In the genomic region with DNA sequence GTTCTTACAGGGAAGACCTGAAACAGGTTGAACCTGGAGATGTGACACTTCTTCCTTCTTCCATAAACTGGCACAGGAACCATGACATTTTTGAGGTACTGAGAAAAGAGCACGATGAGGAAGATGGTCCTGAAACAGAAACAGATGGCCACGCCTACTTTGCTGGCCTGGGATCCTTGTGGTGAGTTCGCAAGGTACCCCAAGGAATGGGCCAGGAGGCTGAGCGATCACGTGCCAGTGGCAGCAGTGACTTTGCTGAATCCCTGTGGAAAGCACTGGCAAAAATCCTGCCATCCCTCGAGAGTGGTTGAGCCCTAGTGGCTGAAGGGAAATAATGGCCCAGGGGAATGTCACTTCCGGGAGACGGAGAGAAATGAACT, we compare ENCODE assay signal across 11 mouse cellular contexts. TPM values are rescaled to one million over a fixed set of nuclear protein-coding genes. Genes with fewer than 3 reads are reported as not detected.
A peak's percentile ranks its signal among the peaks of the same experiment; 100 is the strongest.
DNase-seq lines count a peak whose midpoint lies in the region; ATAC-seq and TF ChIP-seq lines count a peak whose summit lies in the region.
"Had no signal": no experiment of that assay in that cellular context is flagged by ENCODE, and none has a peak within 500 bp of the region (broad histone marks: within the 10 kb centered on the region; RNA-seq: fewer than 3 reads in every experiment).

No protein-coding gene starts in this region.

- DNase-seq in heart, postnatal 4 days, result no peak
- DNase-seq in ZHBTc4 (ENCODE audit: low read depth, low spot score), result peak; percentile 29
- DNase-seq in hindbrain, embryonic 14.5 days (ENCODE audit: low spot score), result no peak
- DNase-seq in midbrain, embryonic 11.5 days (ENCODE audit: low spot score, missing footprints), result no peak
- DNase-seq in thymus, adult 2 months, result no peak
- DNase-seq in adrenal gland, postnatal 14 days, result no peak

- H3K4me3 ChIP-seq in heart, embryonic 14.5 days (ENCODE audit: control insufficient read depth in 1 of 2, insufficient read depth in 1 of 2, low read depth in 1 of 2, low read length in 2 of 2), result no peak overlapping the region
- no peak overlapping the region for H3K4me3 ChIP-seq in hindbrain, embryonic 14.5 days (replicated peaks; ENCODE audit: low read length)
- no peak overlapping the region for H3K4me3 ChIP-seq in midbrain, embryonic 11.5 days (ENCODE audit: low read depth, low read length)
- no peak overlapping the region for H3K4me3 ChIP-seq in thymus, adult 2 months (ENCODE audit: control insufficient read depth, insufficient read depth, low read length)
- H3K4me3 ChIP-seq: erythroblast, embryonic 14.5 days had no signal

- H3K27me3 ChIP-seq in heart, embryonic 14.5 days (ENCODE audit: control insufficient read depth, insufficient read depth, low read length), result no peaks in the 10 kb centered on the region
- H3K27me3 ChIP-seq in hindbrain, embryonic 14.5 days (ENCODE audit: control insufficient read depth, insufficient read depth, low read length), result no peaks in the 10 kb centered on the region
- H3K27me3 ChIP-seq in midbrain, embryonic 11.5 days (ENCODE audit: control insufficient read depth, insufficient read depth, low read length), result no peaks in the 10 kb centered on the region
- H3K27me3 ChIP-seq in thymus, adult 2 months (ENCODE audit: control insufficient read depth, insufficient read depth, low read length), result no peaks in the 10 kb centered on the region

- TF ChIP-seq CTCF in thymus, adult 2 months (IDR thresholded peaks at IDR 0.05; ENCODE audit: borderline replicate concordance, control insufficient read depth, extremely low read depth, insufficient read depth, low read length, poor library complexity), result no peak; the same call in 1 of the 2 replicates

- no peak overlapping the region for H3K27ac ChIP-seq in heart, embryonic 14.5 days (replicated peaks in 1 of 2; ENCODE audit: control insufficient read depth in 1 of 2, insufficient read depth in 1 of 2, low read depth in 2 of 2, low read length in 2 of 2)
- H3K27ac ChIP-seq in hindbrain, embryonic 14.5 days, result no peak overlapping the region
- no peak overlapping the region for H3K27ac ChIP-seq in midbrain, embryonic 11.5 days (ENCODE audit: low read depth, low read length)
- H3K27ac ChIP-seq in thymus, adult 2 months (ENCODE audit: control insufficient read depth, insufficient read depth, low read length), result no peak overlapping the region

- no peak for ATAC-seq in heart, embryonic 14.5 days (ENCODE audit: insufficient number of reproducible peaks, insufficient read depth, low FRiP score, low read depth)
- ATAC-seq in hindbrain, embryonic 14.5 days (ENCODE audit: low FRiP score), result no peak
- ATAC-seq in midbrain, embryonic 11.5 days (ENCODE audit: low FRiP score), result peak; percentile 22; the same call in 1 of the 2 replicates
- ATAC-seq in cerebellum, adult (ENCODE audit: insufficient number of reproducible peaks, low FRiP score, low TSS enrichment), result no peak

- peak overlapping the region; percentile 65 for H3K4me2 ChIP-seq in heart, embryonic 14.5 days (ENCODE audit: low read length)
- peak overlapping the region; percentile 24 for H3K4me2 ChIP-seq in hindbrain, embryonic 14.5 days (replicated peaks)
- H3K4me2 ChIP-seq in midbrain, embryonic 11.5 days, result peak overlapping the region; percentile 38; the same call in 1 of the 2 replicates

- no peak overlapping the region for H3K9ac ChIP-seq in heart, embryonic 14.5 days (ENCODE audit: low read length)
- no peak overlapping the region for H3K9ac ChIP-seq in hindbrain, embryonic 14.5 days
- no peak overlapping the region for H3K9ac ChIP-seq in midbrain, embryonic 11.5 days (ENCODE audit: low read length)

- WGBS in heart, embryonic 14.5 days, result 39% methylated on average over 8 of the region's 8 CpGs
- WGBS in hindbrain, embryonic 14.5 days, result 39% methylated on average over 8 of the region's 8 CpGs
- WGBS in midbrain, embryonic 11.5 days, result 41% methylated on average over 8 of the region's 8 CpGs
- WGBS in thymus, adult 2 months, result 57% methylated on average over 8 of the region's 8 CpGs

- no peaks in the 10 kb centered on the region for H3K9me3 ChIP-seq in heart, embryonic 14.5 days (ENCODE audit: control insufficient read depth, low read length)
- H3K9me3 ChIP-seq in hindbrain, embryonic 14.5 days (ENCODE audit: control insufficient read depth, low read length), result no peaks in the 10 kb centered on the region
- H3K9me3 ChIP-seq in midbrain, embryonic 11.5 days (ENCODE audit: control insufficient read depth, low read length), result no peaks in the 10 kb centered on the region

- H3K36me3 ChIP-seq in heart, embryonic 14.5 days (ENCODE audit: control insufficient read depth, insufficient read depth, low read length), result no peaks in the 10 kb centered on the region
- H3K36me3 ChIP-seq in hindbrain, embryonic 14.5 days (replicated peaks; ENCODE audit: control insufficient read depth, insufficient read depth), result no peaks in the 10 kb centered on the region
- H3K36me3 ChIP-seq in midbrain, embryonic 11.5 days (ENCODE audit: control insufficient read depth, insufficient read depth, low read length), result no peaks in the 10 kb centered on the region
- H3K36me3 ChIP-seq in thymus, adult 2 months (ENCODE audit: control insufficient read depth, insufficient read depth, low read length), result no peaks in the 10 kb centered on the region

- TF ChIP-seq POLR2A in thymus, adult 2 months (IDR thresholded peaks at IDR 0.05; ENCODE audit: control insufficient read depth, extremely low read depth, insufficient read depth, low read length, poor library complexity), result no peak

- peaks cover 2 to 7% of the 10 kb centered on the region in 2 experiments; a peak in 2 of 4 replicates for H3K4me1 ChIP-seq in heart, embryonic 14.5 days (ENCODE audit: control insufficient read depth in 2 of 2, insufficient read depth in 2 of 2, low read length in 2 of 2)
- no peaks in the 10 kb centered on the region for H3K4me1 ChIP-seq in hindbrain, embryonic 14.5 days (replicated peaks; ENCODE audit: control insufficient read depth, insufficient read depth, low read length)
- H3K4me1 ChIP-seq in midbrain, embryonic 11.5 days (ENCODE audit: control insufficient read depth, insufficient read depth, low read length), result no peaks in the 10 kb centered on the region
- peaks cover 50% of the 10 kb centered on the region for H3K4me1 ChIP-seq in thymus, adult 2 months (replicated peaks; ENCODE audit: control insufficient read depth, insufficient read depth, low read length)

RNA-seq across cellular contexts. Expression of gene Slc23a4, which starts 32.4 kb away (rescaled TPM):
- polyA plus RNA-seq in heart, embryonic 14.5 days (2014; fragmentation: Nextera tagmentation; extraction: Ambion mirVana), result 0.28 and 0.34 TPM in 2 replicates
- total RNA-seq in heart, postnatal 4 days (2021), result under 1 TPM; 0.45 to 0.83 TPM
- polyA plus RNA-seq in hindbrain, embryonic 14.5 days (2014; fragmentation: Nextera tagmentation; extraction: Ambion mirVana), result 0.48 and 0.78 TPM in 2 replicates
- 0.34 and 0.36 TPM in 2 replicates for polyA plus RNA-seq in midbrain, embryonic 11.5 days (2014; fragmentation: Nextera tagmentation; extraction: Ambion mirVana)
- polyA plus RNA-seq in thymus, adult 2 months (2012; rRNA removed), result 8.1 and 11.1 TPM in 2 replicates
- 0.30 TPM in 1 of 2 replicates, not detected in the other for total RNA-seq in adrenal gland, postnatal 14 days (2021)
- polyA plus RNA-seq: erythroblast, embryonic 14.5 days had no signal

RNA-seq across cellular contexts. Expression of gene Stra8, which starts 35.9 kb away (rescaled TPM):
- polyA plus RNA-seq in heart, embryonic 14.5 days (2014; fragmentation: Nextera tagmentation; extraction: Ambion mirVana), result not detected in 2 replicates
- not detected for total RNA-seq in heart, postnatal 4 days (2021)
- polyA plus RNA-seq in hindbrain, embryonic 14.5 days (2014; fragmentation: Nextera tagmentation; extraction: Ambion mirVana), result not detected in 2 replicates
- polyA plus RNA-seq in midbrain, embryonic 11.5 days (2014; fragmentation: Nextera tagmentation; extraction: Ambion mirVana), result not detected in 2 replicates
- 0.10 and 0.40 TPM in 2 replicates for polyA plus RNA-seq in thymus, adult 2 months (2012; rRNA removed)
- total RNA-seq in adrenal gland, postnatal 14 days (2021), result not detected in 2 replicates
- total RNA-seq: layer of hippocampus, postnatal 25 days had no signal
- polyA plus RNA-seq: C2C12; erythroblast, embryonic 14.5 days had no signal

RNA-seq across cellular contexts. Expression of gene Wdr91, which starts 45.2 kb away (rescaled TPM):
- 9.7 and 10.4 TPM in 2 replicates for polyA plus RNA-seq in heart, embryonic 14.5 days (2014; fragmentation: Nextera tagmentation; extraction: Ambion mirVana)
- 10 to 100 TPM; 19.1 to 22.7 TPM for total RNA-seq in heart, postnatal 4 days (2021)
- 15.0 and 15.5 TPM in 2 replicates for polyA plus RNA-seq in hindbrain, embryonic 14.5 days (2014; fragmentation: Nextera tagmentation; extraction: Ambion mirVana)
- polyA plus RNA-seq in midbrain, embryonic 11.5 days (2014; fragmentation: Nextera tagmentation; extraction: Ambion mirVana), result 9.8 and 10.4 TPM in 2 replicates
- 58.4 and 60.2 TPM in 2 replicates for polyA plus RNA-seq in thymus, adult 2 months (2012; rRNA removed)
- total RNA-seq in adrenal gland, postnatal 14 days (2021), result 25.5 and 29.3 TPM in 2 replicates
